Mouse (Mus musculus): ENCODE results near the gene Arfgef3. TPM values are rescaled to one million over a fixed set of nuclear protein-coding genes. Genes with fewer than 3 reads are reported as not detected.

The Arfgef3 gene
- polyA plus RNA-seq, 1 experiment from 2014 or later: 1.8 TPM

GRCm38 (mm10) chr10:18742086-18742485, 1.7 kb downstream of the Arfgef3 start:
- Histone ChIP-seq H3K36me3 (ENCODE audit: control insufficient read depth, insufficient read depth, low read length) (no peaks in the 10 kb centered on the region), H3K27me3 (replicated peaks; ENCODE audit: control insufficient read depth, insufficient read depth, low read length) (no peaks in the 10 kb centered on the region; the same call in 1 of the 2 replicates), H3K4me2 (ENCODE audit: low read depth, low read length) (no peak overlapping the region), H3K4me1 (ENCODE audit: control insufficient read depth, insufficient read depth, low read length) (no peaks in the 10 kb centered on the region), H3K9me3 (ENCODE audit: control insufficient read depth, low read length) (no peaks in the 10 kb centered on the region), H3K27ac (ENCODE audit: low read length) (no peak overlapping the region), H3K4me3 (ENCODE audit: low read length) (0 out of 2 replicates have a peak overlapping the region, but pooled peaks have one; percentile 63), H3K9ac (ENCODE audit: low read depth, low read length) (no peak overlapping the region)
- WGBS: 71% methylated on average over 6 of the region's 6 CpGs
- no peak for ATAC-seq

GRCm38 (mm10) chr10:18741024-18741423, 2.7 kb downstream of the Arfgef3 start:
- H3K27me3 ChIP-seq (replicated peaks; ENCODE audit: control insufficient read depth, insufficient read depth, low read length): no peaks in the 10 kb centered on the region; the same call in 1 of the 2 replicates
- H3K4me3 ChIP-seq (ENCODE audit: low read length): no peak overlapping the region
- H3K36me3 ChIP-seq (ENCODE audit: control insufficient read depth, insufficient read depth, low read length): no peaks in the 10 kb centered on the region
- no peak overlapping the region for H3K9ac ChIP-seq (ENCODE audit: low read depth, low read length)
- no peak for ATAC-seq
- 87% methylated on average over 8 of the region's 8 CpGs for WGBS
- no peak overlapping the region for H3K27ac ChIP-seq (ENCODE audit: low read length)
- H3K4me1 ChIP-seq (ENCODE audit: control insufficient read depth, insufficient read depth, low read length): no peaks in the 10 kb centered on the region
- H3K4me2 ChIP-seq (ENCODE audit: low read depth, low read length): no peak overlapping the region
- H3K9me3 ChIP-seq (ENCODE audit: control insufficient read depth, low read length): no peaks in the 10 kb centered on the region

- no peaks in the 10 kb centered on the region for H3K9me3 ChIP-seq (ENCODE audit: control insufficient read depth, low read length)
- H3K4me3 ChIP-seq (ENCODE audit: low read length): no peak overlapping the region
- H3K27me3 ChIP-seq (replicated peaks; ENCODE audit: control insufficient read depth, insufficient read depth, low read length): no peaks in the 10 kb centered on the region
- ATAC-seq: no peak
- no peak overlapping the region for H3K9ac ChIP-seq (ENCODE audit: low read depth, low read length)
- H3K36me3 ChIP-seq (ENCODE audit: control insufficient read depth, insufficient read depth, low read length): no peaks in the 10 kb centered on the region
- H3K4me2 ChIP-seq (ENCODE audit: low read depth, low read length): no peak overlapping the region
- 95% methylated on average over 1 of the region's 1 CpGs for WGBS
- no peak overlapping the region for H3K27ac ChIP-seq (ENCODE audit: low read length)
- no peaks in the 10 kb centered on the region for H3K4me1 ChIP-seq (ENCODE audit: control insufficient read depth, insufficient read depth, low read length)
Measured at GRCm38 (mm10) chr10:18728548-18728947, 15.2 kb downstream of the Arfgef3 start.

GRCm38 (mm10) chr10:18711436-18711835, 32.3 kb downstream of the Arfgef3 start:
- no peak overlapping the region for H3K4me3 ChIP-seq (ENCODE audit: low read length)
- no peak overlapping the region for H3K9ac ChIP-seq (ENCODE audit: low read depth, low read length)
- H3K27ac ChIP-seq (ENCODE audit: low read length): no peak overlapping the region
- H3K4me1 ChIP-seq (ENCODE audit: control insufficient read depth, insufficient read depth, low read length): no peaks in the 10 kb centered on the region
- no peaks in the 10 kb centered on the region for H3K9me3 ChIP-seq (ENCODE audit: control insufficient read depth, low read length)
- 85% methylated on average over 4 of the region's 4 CpGs for WGBS
- no peaks in the 10 kb centered on the region for H3K36me3 ChIP-seq (ENCODE audit: control insufficient read depth, insufficient read depth, low read length)
- no peaks in the 10 kb centered on the region for H3K27me3 ChIP-seq (replicated peaks; ENCODE audit: control insufficient read depth, insufficient read depth, low read length)
- no peak for ATAC-seq
- no peak overlapping the region for H3K4me2 ChIP-seq (ENCODE audit: low read depth, low read length)

GRCm38 (mm10) chr10:18710949-18711348, 32.8 kb downstream of the Arfgef3 start:
- WGBS: 65% methylated on average over 6 of the region's 6 CpGs
- no peaks in the 10 kb centered on the region for H3K36me3 ChIP-seq (ENCODE audit: control insufficient read depth, insufficient read depth, low read length)
- no peak for ATAC-seq
- H3K4me3 ChIP-seq (ENCODE audit: low read length): no peak overlapping the region
- H3K27ac ChIP-seq (ENCODE audit: low read length): no peak overlapping the region
- no peaks in the 10 kb centered on the region for H3K27me3 ChIP-seq (replicated peaks; ENCODE audit: control insufficient read depth, insufficient read depth, low read length)
- no peaks in the 10 kb centered on the region for H3K9me3 ChIP-seq (ENCODE audit: control insufficient read depth, low read length)
- H3K4me1 ChIP-seq (ENCODE audit: control insufficient read depth, insufficient read depth, low read length): no peaks in the 10 kb centered on the region
- H3K9ac ChIP-seq (ENCODE audit: low read depth, low read length): no peak overlapping the region
- no peak overlapping the region for H3K4me2 ChIP-seq (ENCODE audit: low read depth, low read length)

- no peak overlapping the region for H3K9ac ChIP-seq (ENCODE audit: low read depth, low read length)
- H3K27me3 ChIP-seq (replicated peaks; ENCODE audit: control insufficient read depth, insufficient read depth, low read length): no peaks in the 10 kb centered on the region
- ATAC-seq: no peak
- no peak overlapping the region for H3K27ac ChIP-seq (ENCODE audit: low read length)
- 81% methylated on average over 2 of the region's 2 CpGs for WGBS
- H3K9me3 ChIP-seq (ENCODE audit: control insufficient read depth, low read length): no peaks in the 10 kb centered on the region
- H3K4me1 ChIP-seq (ENCODE audit: control insufficient read depth, insufficient read depth, low read length): no peaks in the 10 kb centered on the region
- no peak overlapping the region for H3K4me2 ChIP-seq (ENCODE audit: low read depth, low read length)
- no peak overlapping the region for H3K4me3 ChIP-seq (ENCODE audit: low read length)
- no peaks in the 10 kb centered on the region for H3K36me3 ChIP-seq (ENCODE audit: control insufficient read depth, insufficient read depth, low read length)
Measured at GRCm38 (mm10) chr10:18709836-18710235, 33.9 kb downstream of the Arfgef3 start.

GRCm38 (mm10) chr10:18708641-18709040, 35.1 kb downstream of the Arfgef3 start:
- Histone ChIP-seq H3K4me1 (ENCODE audit: control insufficient read depth, insufficient read depth, low read length) (no peaks in the 10 kb centered on the region), H3K36me3 (ENCODE audit: control insufficient read depth, insufficient read depth, low read length) (no peaks in the 10 kb centered on the region), H3K4me2 (ENCODE audit: low read depth, low read length) (no peak overlapping the region), H3K4me3 (ENCODE audit: low read length) (no peak overlapping the region), H3K27ac (ENCODE audit: low read length) (no peak overlapping the region), H3K9me3 (ENCODE audit: control insufficient read depth, low read length) (no peaks in the 10 kb centered on the region), H3K9ac (ENCODE audit: low read depth, low read length) (no peak overlapping the region), H3K27me3 (replicated peaks; ENCODE audit: control insufficient read depth, insufficient read depth, low read length) (no peaks in the 10 kb centered on the region)
- ATAC-seq: no peak
- 91% methylated on average over 1 of the region's 1 CpGs for WGBS

- Histone ChIP-seq H3K9ac (ENCODE audit: low read depth, low read length) (no peak overlapping the region), H3K27ac (ENCODE audit: low read length) (no peak overlapping the region), H3K4me2 (ENCODE audit: low read depth, low read length) (no peak overlapping the region), H3K27me3 (replicated peaks; ENCODE audit: control insufficient read depth, insufficient read depth, low read length) (no peaks in the 10 kb centered on the region), H3K36me3 (ENCODE audit: control insufficient read depth, insufficient read depth, low read length) (no peaks in the 10 kb centered on the region), H3K4me3 (ENCODE audit: low read length) (no peak overlapping the region), H3K4me1 (ENCODE audit: control insufficient read depth, insufficient read depth, low read length) (no peaks in the 10 kb centered on the region), H3K9me3 (ENCODE audit: control insufficient read depth, low read length) (no peaks in the 10 kb centered on the region)
- WGBS: 71% methylated on average over 4 of the region's 4 CpGs
- no peak for ATAC-seq
Measured at GRCm38 (mm10) chr10:18704393-18705120, 39.2 kb downstream of the Arfgef3 start.

GRCm38 (mm10) chr10:18701517-18701916, 42.2 kb downstream of the Arfgef3 start:
- Histone ChIP-seq H3K36me3 (ENCODE audit: control insufficient read depth, insufficient read depth, low read length) (no peaks in the 10 kb centered on the region), H3K4me3 (ENCODE audit: low read length) (no peak overlapping the region), H3K9ac (ENCODE audit: low read depth, low read length) (no peak overlapping the region), H3K4me2 (ENCODE audit: low read depth, low read length) (no peak overlapping the region), H3K27me3 (replicated peaks; ENCODE audit: control insufficient read depth, insufficient read depth, low read length) (no peaks in the 10 kb centered on the region), H3K9me3 (ENCODE audit: control insufficient read depth, low read length) (no peaks in the 10 kb centered on the region), H3K4me1 (ENCODE audit: control insufficient read depth, insufficient read depth, low read length) (no peaks in the 10 kb centered on the region), H3K27ac (ENCODE audit: low read length) (no peak overlapping the region)
- no peak for ATAC-seq

- WGBS: 69% methylated on average over 2 of the region's 2 CpGs
- Histone ChIP-seq H3K27me3 (replicated peaks; ENCODE audit: control insufficient read depth, insufficient read depth, low read length) (no peaks in the 10 kb centered on the region), H3K4me1 (ENCODE audit: control insufficient read depth, insufficient read depth, low read length) (no peaks in the 10 kb centered on the region), H3K4me2 (ENCODE audit: low read depth, low read length) (no peak overlapping the region), H3K9ac (ENCODE audit: low read depth, low read length) (no peak overlapping the region), H3K36me3 (ENCODE audit: control insufficient read depth, insufficient read depth, low read length) (no peaks in the 10 kb centered on the region), H3K27ac (ENCODE audit: low read length) (no peak overlapping the region), H3K4me3 (ENCODE audit: low read length) (no peak overlapping the region), H3K9me3 (ENCODE audit: control insufficient read depth, low read length) (no peaks in the 10 kb centered on the region)
- ATAC-seq: no peak
Measured at GRCm38 (mm10) chr10:18700117-18700516, 43.6 kb downstream of the Arfgef3 start.

Measured in intestine, embryonic 16.5 days (tissue).